Mouse (Mus musculus): ENCODE results near the gene Sema4a.

- TF ChIP-seq CTCF (IDR thresholded peaks at IDR 0.05; ENCODE audit: borderline replicate concordance, extremely low read depth, insufficient read depth, insufficient read length), result no peak
- no peak for TF ChIP-seq POLR2A (IDR thresholded peaks at IDR 0.05; ENCODE audit: borderline replicate concordance, extremely low read depth, insufficient read depth, insufficient read length, poor library complexity, severe bottlenecking)
Observed at GRCm38 (mm10) chr3:88484597-88485316, 23.8 kb upstream of the Sema4a start.
